Comparison of ENCODE assay signal across 8 mouse cellular contexts in the genomic region with DNA sequence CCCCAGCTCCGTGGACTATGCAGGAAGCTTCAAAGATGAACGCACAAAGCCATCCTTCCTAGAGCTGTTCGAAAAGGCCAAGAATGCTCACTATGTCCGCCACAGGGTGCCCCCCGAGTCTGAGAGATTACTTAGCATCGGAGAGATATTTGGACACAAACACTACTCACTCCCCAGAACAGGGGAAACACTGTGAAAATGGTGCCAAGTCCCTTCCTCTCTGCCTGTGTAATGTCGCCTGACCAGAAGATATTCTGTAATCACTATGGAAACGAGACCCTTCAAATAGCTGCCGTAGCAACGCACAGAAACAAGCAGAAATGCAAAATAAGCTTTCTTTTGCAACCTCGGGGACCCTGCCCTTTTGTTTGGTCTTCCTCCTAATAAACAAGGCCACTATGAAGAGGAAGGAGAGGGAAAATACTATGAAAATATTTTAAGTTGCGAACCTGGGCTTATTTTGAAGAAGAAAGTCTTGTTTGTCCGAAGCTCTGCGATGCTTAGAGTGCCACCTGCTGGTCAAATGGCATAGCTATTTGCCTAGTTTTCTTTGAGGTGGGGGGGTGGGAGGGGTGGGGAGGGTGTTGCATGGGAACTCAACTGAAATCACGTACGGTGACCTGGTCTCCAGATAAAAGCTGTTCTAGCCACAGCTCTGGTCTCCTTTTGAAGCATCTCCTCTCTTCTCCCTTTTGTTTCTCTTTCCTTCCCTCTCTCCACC. TPM values are rescaled to one million over a fixed set of nuclear protein-coding genes. Genes with fewer than 3 reads are reported as not detected.
DNase-seq lines count a peak whose midpoint lies in the region; ATAC-seq lines count a peak whose summit lies in the region.

No protein-coding gene starts in this region.

- no peak for ATAC-seq in embryonic facial prominence, embryonic 15.5 days (ENCODE audit: insufficient number of reproducible peaks, low FRiP score, low TSS enrichment, low read depth)
- peak; percentile 29 to 32; a peak in 3 of 4 replicates for ATAC-seq in hematopoietic stem cell, adult 5-6 weeks (replicated peaks in 1 of 2; ENCODE audit: insufficient read depth in 1 of 2, low FRiP score in 2 of 2, low TSS enrichment in 1 of 2, low read depth in 1 of 2, poor library complexity in 2 of 2, severe bottlenecking in 2 of 2)
- no peak for ATAC-seq in stomach, embryonic 16.5 days (ENCODE audit: insufficient read depth, low FRiP score)

- peak overlapping the region; percentile 25; the same call in 1 of the 2 replicates for H3K4me2 ChIP-seq in embryonic facial prominence, embryonic 15.5 days (replicated peaks)
- peak overlapping the region; percentile 46 for H3K4me2 ChIP-seq in stomach, embryonic 16.5 days (ENCODE audit: low read depth, low read length)

- 44% methylated on average over 16 of the region's 16 CpGs for WGBS in embryonic facial prominence, embryonic 15.5 days
- 48% methylated on average over 16 of the region's 16 CpGs for WGBS in midbrain, embryonic 10.5 days
- 44% methylated on average over 16 of the region's 16 CpGs for WGBS in stomach, embryonic 16.5 days

- peaks cover 5% of the 10 kb centered on the region; the same call in 1 of the 2 replicates for H3K4me1 ChIP-seq in embryonic facial prominence, embryonic 15.5 days
- H3K4me1 ChIP-seq in midbrain, embryonic 10.5 days = peaks cover 36% of the 10 kb centered on the region
- H3K4me1 ChIP-seq in stomach, embryonic 16.5 days (ENCODE audit: control insufficient read depth, insufficient read depth, low read length) = no peaks in the 10 kb centered on the region

- no peaks in the 10 kb centered on the region for H3K36me3 ChIP-seq in embryonic facial prominence, embryonic 15.5 days
- H3K36me3 ChIP-seq in midbrain, embryonic 10.5 days = no peaks in the 10 kb centered on the region
- H3K36me3 ChIP-seq in stomach, embryonic 16.5 days (ENCODE audit: control insufficient read depth, insufficient read depth, low read length) = no peaks in the 10 kb centered on the region

- 0 out of 2 replicates have a peak overlapping the region, but pooled peaks have one; percentile 13 for H3K4me3 ChIP-seq in embryonic facial prominence, embryonic 15.5 days (replicated peaks)
- peak overlapping the region; percentile 35 for H3K4me3 ChIP-seq in midbrain, embryonic 10.5 days
- no peak overlapping the region; the same call in 1 of the 2 replicates for H3K4me3 ChIP-seq in stomach, embryonic 16.5 days (replicated peaks; ENCODE audit: low read length)

- no peaks in the 10 kb centered on the region for H3K27me3 ChIP-seq in embryonic facial prominence, embryonic 15.5 days
- 0 out of 2 replicates have a peak, but pooled peaks cover 8% of the 10 kb centered on the region for H3K27me3 ChIP-seq in midbrain, embryonic 10.5 days (ENCODE audit: low read depth, poor library complexity, severe bottlenecking)
- peaks cover 3% of the 10 kb centered on the region; the same call in 1 of the 2 replicates for H3K27me3 ChIP-seq in stomach, embryonic 16.5 days (ENCODE audit: control insufficient read depth, insufficient read depth, low read length)

- no peak overlapping the region for H3K27ac ChIP-seq in embryonic facial prominence, embryonic 15.5 days (replicated peaks)
- H3K27ac ChIP-seq in midbrain, embryonic 10.5 days (replicated peaks) = peak overlapping the region; percentile 78
- H3K27ac ChIP-seq in stomach, embryonic 16.5 days (ENCODE audit: low read length) = no peak overlapping the region

- no peak overlapping the region for H3K9ac ChIP-seq in embryonic facial prominence, embryonic 15.5 days
- H3K9ac ChIP-seq in stomach, embryonic 16.5 days (ENCODE audit: low read length) = peak overlapping the region; percentile 60

- DNase-seq in left cerebral cortex, adult 18-20 months (ENCODE audit: low spot score in 2 of 2) = peak; percentile 56 to 68
- no peak for DNase-seq in left cerebral cortex, adult 11 months (ENCODE audit: low spot score)
- DNase-seq in brain, adult 2 months (ENCODE audit: low read depth, low spot score) = peak; percentile 91
- peak; percentile 61 to 69 for DNase-seq in layer of hippocampus, postnatal 14 days (ENCODE audit: low spot score in 2 of 2)
- peak; percentile 48 for DNase-seq in midbrain, embryonic 10.5 days (ENCODE audit: low spot score)

- no peaks in the 10 kb centered on the region for H3K9me3 ChIP-seq in embryonic facial prominence, embryonic 15.5 days (replicated peaks)
- H3K9me3 ChIP-seq in midbrain, embryonic 10.5 days (replicated peaks) = no peaks in the 10 kb centered on the region
- H3K9me3 ChIP-seq in stomach, embryonic 16.5 days (replicated peaks; ENCODE audit: control insufficient read depth, low read length) = no peaks in the 10 kb centered on the region

RNA-seq across cellular contexts. Expression of a gene that starts 5.7 kb away (rescaled TPM):
- 10 to 100 TPM; 16.8 to 20.0 TPM for total RNA-seq in left cerebral cortex, adult 18-20 months (2021)
- polyA plus RNA-seq in embryonic facial prominence, embryonic 15.5 days (2015; fragmentation: Nextera tagmentation; extraction: Ambion mirVana) = 0.60 and 0.71 TPM in 2 replicates
- total RNA-seq in hematopoietic stem cell, adult 5-6 weeks (2017) = 0.50 TPM in 1 of 2 replicates, not detected in the other
- 10 to 100 TPM; 13.1 to 16.7 TPM for total RNA-seq in layer of hippocampus, postnatal 14 days (2021)
- polyA plus RNA-seq in midbrain, embryonic 10.5 days (2016; fragmentation: Nextera tagmentation; extraction: Ambion mirVana) = 0.30 and 0.41 TPM in 2 replicates
- 0.08 and 0.27 TPM in 2 replicates for polyA plus RNA-seq in stomach, embryonic 16.5 days (2015; fragmentation: Nextera tagmentation; extraction: Ambion mirVana)

RNA-seq across cellular contexts. Expression of a gene that starts 34.9 kb away (rescaled TPM):
- total RNA-seq in left cerebral cortex, adult 18-20 months (2021) = 10 to 100 TPM; 14.4 to 17.4 TPM
- polyA plus RNA-seq in embryonic facial prominence, embryonic 15.5 days (2015; fragmentation: Nextera tagmentation; extraction: Ambion mirVana) = 20.3 and 21.5 TPM in 2 replicates
- total RNA-seq in hematopoietic stem cell, adult 5-6 weeks (2017) = 4.3 and 8.7 TPM in 2 replicates
- 10 to 100 TPM; 19.8 to 21.0 TPM for total RNA-seq in layer of hippocampus, postnatal 14 days (2021)
- 26.0 and 29.6 TPM in 2 replicates for polyA plus RNA-seq in midbrain, embryonic 10.5 days (2016; fragmentation: Nextera tagmentation; extraction: Ambion mirVana)
- 15.6 and 18.0 TPM in 2 replicates for polyA plus RNA-seq in stomach, embryonic 16.5 days (2015; fragmentation: Nextera tagmentation; extraction: Ambion mirVana)

Comparison
In these comparisons a context has a peak if more than half of its experiments do, and no peak if none do; other contexts are left out.
1. ATAC-seq: peak in hematopoietic stem cell, adult 5-6 weeks (2 of 2); none in embryonic facial prominence, embryonic 15.5 days (single experiment) and stomach, embryonic 16.5 days (single experiment).